Mouse (Mus musculus) adrenal gland, postnatal 4 days (tissue): ENCODE results near the gene Rasgrf1. TPM values are rescaled to one million over a fixed set of nuclear protein-coding genes. Genes with fewer than 3 reads are reported as not detected.

Experiments
- total RNA-seq, 2 experiments: library from RNA; stranded (reverse); gene quantifications; 2 replicates each; pipeline ENCODE4 v1.2.3; 2021

Rasgrf1 gene
- total RNA-seq, 2 experiments from 2014 or later: 1.3 to 1.7 TPM

Other genes with a start within 250 kb of the Rasgrf1 start
- gene Tmed3, start 204.8 kb upstream of the Rasgrf1 start, total RNA-seq: 10 to 100 TPM; 92.7 to 92.8 TPM
- not detected for gene Ankrd34c, start 171.4 kb upstream of the Rasgrf1 start, total RNA-seq
- 100 to 1,000 TPM; 178 to 210 TPM for gene Ctsh, start 144.2 kb downstream of the Rasgrf1 start, total RNA-seq
- 100 to 1,000 TPM; 348 to 362 TPM for gene Morf4l1, start 204.9 kb downstream of the Rasgrf1 start, total RNA-seq